Mouse (Mus musculus): ENCODE results near the gene Sf3a1. TPM values are rescaled to one million over a fixed set of nuclear protein-coding genes. Genes with fewer than 3 reads are reported as not detected.

Sf3a1 gene
- polyA plus RNA-seq, 1 experiment from 2014 or later: 34.1 TPM

DNA sequence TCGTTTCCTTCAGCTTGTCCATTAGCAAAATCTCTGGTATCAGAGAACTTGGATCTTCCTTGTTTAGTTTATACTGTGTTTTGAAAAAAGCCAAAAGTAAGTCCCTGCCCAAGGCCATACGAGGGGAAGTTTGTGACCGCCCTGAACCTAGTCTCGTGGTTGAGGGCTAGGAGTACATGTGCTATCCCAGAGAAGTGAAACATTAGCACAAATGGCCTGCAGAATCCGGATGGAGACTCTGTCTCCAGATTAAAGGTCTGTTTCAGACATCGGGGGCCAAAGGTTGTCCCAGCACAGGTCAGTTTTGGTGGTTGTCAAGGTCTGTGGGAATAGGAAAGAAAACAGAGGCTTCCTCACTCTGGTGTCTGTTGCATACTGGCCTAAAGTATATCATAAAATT is 29.0 kb downstream of the Sf3a1 start:
- 81% methylated on average over 6 of the region's 6 CpGs for WGBS
- no peak overlapping the region for H3K9ac ChIP-seq (ENCODE audit: low read length)

GRCm38 (mm10) chr11:4190677-4191076 is 30.5 kb downstream of the Sf3a1 start:
- no peaks in the 10 kb centered on the region for H3K9me3 ChIP-seq (replicated peaks; ENCODE audit: control insufficient read depth, low read length)
- H3K9ac ChIP-seq (ENCODE audit: low read length): 0 out of 2 replicates have a peak overlapping the region, but pooled peaks have one; percentile 38
- no peak overlapping the region for H3K4me3 ChIP-seq (ENCODE audit: low read length)
- no peaks in the 10 kb centered on the region for H3K36me3 ChIP-seq (ENCODE audit: control insufficient read depth, insufficient read depth)
- no peaks in the 10 kb centered on the region for H3K27me3 ChIP-seq (ENCODE audit: control insufficient read depth, insufficient read depth, low read length)
- no peak overlapping the region for H3K4me2 ChIP-seq (ENCODE audit: low read depth, low read length)
- peaks cover 14% of the 10 kb centered on the region for H3K4me1 ChIP-seq (ENCODE audit: control insufficient read depth, insufficient read depth, low read length)
- H3K27ac ChIP-seq (ENCODE audit: low read length): peak overlapping the region; percentile 52
- no peak for ATAC-seq (replicated peaks; ENCODE audit: extremely low read depth, insufficient read depth, low FRiP score)
- WGBS: 74% methylated on average over 3 of the region's 3 CpGs

More for the DNA sequence above, 29.0 kb downstream of the Sf3a1 start:
- no peak for ATAC-seq (replicated peaks; ENCODE audit: extremely low read depth, insufficient read depth, low FRiP score)
- Histone ChIP-seq H3K4me3 (ENCODE audit: low read length) (no peak overlapping the region), H3K9me3 (replicated peaks; ENCODE audit: control insufficient read depth, low read length) (no peaks in the 10 kb centered on the region), H3K4me2 (ENCODE audit: low read depth, low read length) (no peak overlapping the region), H3K27ac (ENCODE audit: low read length) (no peak overlapping the region), H3K27me3 (ENCODE audit: control insufficient read depth, insufficient read depth, low read length) (no peaks in the 10 kb centered on the region), H3K4me1 (ENCODE audit: control insufficient read depth, insufficient read depth, low read length) (peaks cover 14% of the 10 kb centered on the region), H3K36me3 (ENCODE audit: control insufficient read depth, insufficient read depth) (no peaks in the 10 kb centered on the region)

GRCm38 (mm10) chr11:4192757-4193156 is 32.6 kb downstream of the Sf3a1 start:
- Histone ChIP-seq H3K9me3 (replicated peaks; ENCODE audit: control insufficient read depth, low read length) (no peaks in the 10 kb centered on the region), H3K4me1 (ENCODE audit: control insufficient read depth, insufficient read depth, low read length) (peaks cover 9% of the 10 kb centered on the region), H3K4me3 (ENCODE audit: low read length) (no peak overlapping the region), H3K4me2 (ENCODE audit: low read depth, low read length) (no peak overlapping the region), H3K27me3 (ENCODE audit: control insufficient read depth, insufficient read depth, low read length) (no peaks in the 10 kb centered on the region), H3K27ac (ENCODE audit: low read length) (no peak overlapping the region), H3K36me3 (ENCODE audit: control insufficient read depth, insufficient read depth) (no peaks in the 10 kb centered on the region), H3K9ac (ENCODE audit: low read length) (no peak overlapping the region)
- WGBS: 78% methylated on average over 3 of the region's 3 CpGs
- ATAC-seq (replicated peaks; ENCODE audit: extremely low read depth, insufficient read depth, low FRiP score): no peak

- Histone ChIP-seq H3K4me1 (ENCODE audit: control insufficient read depth, insufficient read depth, low read length) (peaks cover 5% of the 10 kb centered on the region; the same call in 1 of the 2 replicates), H3K9ac (ENCODE audit: low read length) (no peak overlapping the region), H3K27me3 (ENCODE audit: control insufficient read depth, insufficient read depth, low read length) (no peaks in the 10 kb centered on the region), H3K36me3 (ENCODE audit: control insufficient read depth, insufficient read depth) (no peaks in the 10 kb centered on the region), H3K9me3 (replicated peaks; ENCODE audit: control insufficient read depth, low read length) (no peaks in the 10 kb centered on the region), H3K4me2 (ENCODE audit: low read depth, low read length) (no peak overlapping the region), H3K27ac (ENCODE audit: low read length) (no peak overlapping the region), H3K4me3 (ENCODE audit: low read length) (no peak overlapping the region)
- ATAC-seq (replicated peaks; ENCODE audit: extremely low read depth, insufficient read depth, low FRiP score): no peak
Measured at GRCm38 (mm10) chr11:4193420-4193819, 33.3 kb downstream of the Sf3a1 start.

GRCm38 (mm10) chr11:4195597-4196031 is 35.5 kb downstream of the Sf3a1 start:
- WGBS: 73% methylated on average over 3 of the region's 3 CpGs
- H3K9me3 ChIP-seq (replicated peaks; ENCODE audit: control insufficient read depth, low read length): no peaks in the 10 kb centered on the region
- no peaks in the 10 kb centered on the region for H3K27me3 ChIP-seq (ENCODE audit: control insufficient read depth, insufficient read depth, low read length)
- H3K4me2 ChIP-seq (ENCODE audit: low read depth, low read length): no peak overlapping the region
- ATAC-seq (replicated peaks; ENCODE audit: extremely low read depth, insufficient read depth, low FRiP score): no peak
- H3K4me3 ChIP-seq (ENCODE audit: low read length): no peak overlapping the region
- H3K27ac ChIP-seq (ENCODE audit: low read length): no peak overlapping the region
- no peaks in the 10 kb centered on the region for H3K36me3 ChIP-seq (ENCODE audit: control insufficient read depth, insufficient read depth)
- no peak overlapping the region for H3K9ac ChIP-seq (ENCODE audit: low read length)
- no peaks in the 10 kb centered on the region for H3K4me1 ChIP-seq (ENCODE audit: control insufficient read depth, insufficient read depth, low read length)

DNA sequence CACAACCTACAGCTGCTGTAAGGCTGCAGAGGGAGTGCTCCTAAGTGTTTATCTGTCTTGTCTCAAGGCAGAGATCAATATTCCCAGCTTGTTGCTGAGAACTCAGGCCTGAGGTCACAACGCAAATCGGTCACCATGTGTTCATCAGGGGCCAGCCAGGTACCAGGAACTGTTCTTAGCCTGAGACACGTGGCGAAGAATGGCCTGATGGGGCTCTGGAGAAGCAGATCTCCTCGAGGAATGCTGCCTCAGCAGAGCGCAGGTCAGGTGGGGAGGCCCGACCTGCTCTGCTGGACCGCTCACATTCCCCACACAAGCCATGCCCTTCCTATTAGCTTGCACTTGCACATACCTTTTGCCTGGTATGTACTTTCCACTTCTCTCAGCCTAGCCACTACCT is 36.5 kb downstream of the Sf3a1 start:
- WGBS: 70% methylated on average over 8 of the region's 8 CpGs

GRCm38 (mm10) chr11:4197691-4198090 is 37.5 kb downstream of the Sf3a1 start:
- Histone ChIP-seq H3K27ac (ENCODE audit: low read length) (no peak overlapping the region), H3K4me1 (ENCODE audit: control insufficient read depth, insufficient read depth, low read length) (peaks cover 7% of the 10 kb centered on the region), H3K9me3 (replicated peaks; ENCODE audit: control insufficient read depth, low read length) (no peaks in the 10 kb centered on the region), H3K36me3 (ENCODE audit: control insufficient read depth, insufficient read depth) (no peaks in the 10 kb centered on the region), H3K9ac (ENCODE audit: low read length) (no peak overlapping the region), H3K27me3 (ENCODE audit: control insufficient read depth, insufficient read depth, low read length) (no peaks in the 10 kb centered on the region), H3K4me3 (ENCODE audit: low read length) (no peak overlapping the region), H3K4me2 (ENCODE audit: low read depth, low read length) (no peak overlapping the region)
- ATAC-seq (replicated peaks; ENCODE audit: extremely low read depth, insufficient read depth, low FRiP score): no peak
- WGBS: 65% methylated on average over 1 of the region's 1 CpGs

More for the DNA sequence above, 36.5 kb downstream of the Sf3a1 start:
- no peak for ATAC-seq (replicated peaks; ENCODE audit: extremely low read depth, insufficient read depth, low FRiP score)
- H3K4me3 ChIP-seq (ENCODE audit: low read length): no peak overlapping the region
- no peak overlapping the region for H3K27ac ChIP-seq (ENCODE audit: low read length)
- H3K4me1 ChIP-seq (ENCODE audit: control insufficient read depth, insufficient read depth, low read length): no peaks in the 10 kb centered on the region
- no peaks in the 10 kb centered on the region for H3K36me3 ChIP-seq (ENCODE audit: control insufficient read depth, insufficient read depth)
- no peak overlapping the region for H3K4me2 ChIP-seq (ENCODE audit: low read depth, low read length)
- H3K27me3 ChIP-seq (ENCODE audit: control insufficient read depth, insufficient read depth, low read length): no peaks in the 10 kb centered on the region
- H3K9ac ChIP-seq (ENCODE audit: low read length): no peak overlapping the region
- H3K9me3 ChIP-seq (replicated peaks; ENCODE audit: control insufficient read depth, low read length): no peaks in the 10 kb centered on the region

GRCm38 (mm10) chr11:4201981-4202700 is 42.0 kb downstream of the Sf3a1 start:
- Histone ChIP-seq H3K27ac (ENCODE audit: low read length) (peak overlapping the region; percentile 68; the same call in 1 of the 2 replicates), H3K4me2 (ENCODE audit: low read depth, low read length) (no peak overlapping the region), H3K36me3 (ENCODE audit: control insufficient read depth, insufficient read depth) (no peaks in the 10 kb centered on the region), H3K9ac (ENCODE audit: low read length) (no peak overlapping the region), H3K4me1 (ENCODE audit: control insufficient read depth, insufficient read depth, low read length) (peaks cover 31% of the 10 kb centered on the region), H3K27me3 (ENCODE audit: control insufficient read depth, insufficient read depth, low read length) (no peaks in the 10 kb centered on the region), H3K4me3 (ENCODE audit: low read length) (no peak overlapping the region), H3K9me3 (replicated peaks; ENCODE audit: control insufficient read depth, low read length) (no peaks in the 10 kb centered on the region)
- ATAC-seq (replicated peaks; ENCODE audit: extremely low read depth, insufficient read depth, low FRiP score): no peak
- 59% methylated on average over 11 of the region's 11 CpGs for WGBS

GRCm38 (mm10) chr11:4202995-4203704 is 43.0 kb downstream of the Sf3a1 start:
- WGBS: 58% methylated on average over 12 of the region's 12 CpGs
- Histone ChIP-seq H3K9me3 (replicated peaks; ENCODE audit: control insufficient read depth, low read length) (no peaks in the 10 kb centered on the region), H3K36me3 (ENCODE audit: control insufficient read depth, insufficient read depth) (no peaks in the 10 kb centered on the region), H3K9ac (ENCODE audit: low read length) (no peak overlapping the region), H3K4me3 (ENCODE audit: low read length) (no peak overlapping the region), H3K4me1 (ENCODE audit: control insufficient read depth, insufficient read depth, low read length) (peaks cover 31% of the 10 kb centered on the region), H3K4me2 (ENCODE audit: low read depth, low read length) (no peak overlapping the region), H3K27me3 (ENCODE audit: control insufficient read depth, insufficient read depth, low read length) (no peaks in the 10 kb centered on the region), H3K27ac (ENCODE audit: low read length) (peak overlapping the region; percentile 68)
- no peak for ATAC-seq (replicated peaks; ENCODE audit: extremely low read depth, insufficient read depth, low FRiP score)

All from heart, embryonic 16.5 days (tissue).